Mouse (Mus musculus) lung, adult 2 months (tissue): Measurements from ENCODE around the gene Apoc4. TPM values are rescaled to one million over a fixed set of nuclear protein-coding genes. Genes with fewer than 3 reads are reported as not detected.

Experiments used
- DNase-seq: peaks from one replicate; pipeline ENCODE4 v3.0.0; 2022
- H3K4me1 ChIP-seq: fragments of 200-500 bp; 2 replicates; pipeline ENCODE4 v1.6.1; 2011; ENCODE audit warnings: low read length; ENCODE audit not compliant: control insufficient read depth, insufficient read depth
- H3K4me3 ChIP-seq: fragments of 200-500 bp; replicated peaks from 2 replicates; pipeline ENCODE3; 2011; ENCODE audit warnings: low read depth, mild to moderate bottlenecking, control low read depth, low read length; ENCODE audit errors: extremely low read depth
- CTCF ChIP-seq: fragments of 200-500 bp; IDR thresholded peaks from 2 replicates; pipeline ENCODE4 v1.5.1; 2011; ENCODE audit warnings: mild to moderate bottlenecking, low read length, control low read depth; ENCODE audit not compliant: insufficient read depth
- POLR2A ChIP-seq: fragments of 200-500 bp; IDR thresholded peaks from 2 replicates; pipeline ENCODE4 v1.6.1; 2011; ENCODE audit warnings: low read depth, mild to moderate bottlenecking, control low read depth, low read length, borderline replicate concordance; ENCODE audit errors: extremely low read depth
- WGBS: fragments of 180-500 bp; shearing (Covaris S2); methylation state at CpG from one replicate; pipeline ENCODE4 v1.1.7; 2018; 5-methylcytosine and 5-hydroxymethylcytosine counted together
- polyA plus RNA-seq: library from polyadenylated mRNA; depleted of rRNA; stranded (reverse); fragments of >200 nt; gene quantifications from 2 replicates; pipeline ENCODE4 v1.2.3, GENCODE M21; 2012

Apoc4 gene
- polyA plus RNA-seq, 1 experiment = 1.4 TPM

- DNase-seq = peak; percentile 86
- TF ChIP-seq POLR2A (no peak), CTCF (peak; percentile 88)
- Histone ChIP-seq H3K4me3 (no peak overlapping the region), H3K4me1 (peaks cover 7% of the 10 kb centered on the region)
- 4% methylated on average over 10 of the region's 10 CpGs for WGBS
Measured at GRCm38 (mm10) chr7:19668947-19669721, 12.1 kb downstream of the Apoc4 start.

GRCm38 (mm10) chr7:19667434-19667833 is 13.8 kb downstream of the Apoc4 start:
- DNase-seq = no peak
- Histone ChIP-seq H3K4me3 (no peak overlapping the region), H3K4me1 (peaks cover 14% of the 10 kb centered on the region)
- TF ChIP-seq POLR2A = no peak
- no peak for TF ChIP-seq CTCF
- WGBS = 64% methylated on average over 2 of the region's 2 CpGs

GRCm38 (mm10) chr7:19666750-19667149 is 14.5 kb downstream of the Apoc4 start:
- WGBS = 62% methylated on average over 3 of the region's 3 CpGs
- TF ChIP-seq POLR2A (no peak), CTCF (no peak)
- H3K4me1 ChIP-seq = peaks cover 14% of the 10 kb centered on the region
- H3K4me3 ChIP-seq = no peak overlapping the region
- no peak for DNase-seq

DNA sequence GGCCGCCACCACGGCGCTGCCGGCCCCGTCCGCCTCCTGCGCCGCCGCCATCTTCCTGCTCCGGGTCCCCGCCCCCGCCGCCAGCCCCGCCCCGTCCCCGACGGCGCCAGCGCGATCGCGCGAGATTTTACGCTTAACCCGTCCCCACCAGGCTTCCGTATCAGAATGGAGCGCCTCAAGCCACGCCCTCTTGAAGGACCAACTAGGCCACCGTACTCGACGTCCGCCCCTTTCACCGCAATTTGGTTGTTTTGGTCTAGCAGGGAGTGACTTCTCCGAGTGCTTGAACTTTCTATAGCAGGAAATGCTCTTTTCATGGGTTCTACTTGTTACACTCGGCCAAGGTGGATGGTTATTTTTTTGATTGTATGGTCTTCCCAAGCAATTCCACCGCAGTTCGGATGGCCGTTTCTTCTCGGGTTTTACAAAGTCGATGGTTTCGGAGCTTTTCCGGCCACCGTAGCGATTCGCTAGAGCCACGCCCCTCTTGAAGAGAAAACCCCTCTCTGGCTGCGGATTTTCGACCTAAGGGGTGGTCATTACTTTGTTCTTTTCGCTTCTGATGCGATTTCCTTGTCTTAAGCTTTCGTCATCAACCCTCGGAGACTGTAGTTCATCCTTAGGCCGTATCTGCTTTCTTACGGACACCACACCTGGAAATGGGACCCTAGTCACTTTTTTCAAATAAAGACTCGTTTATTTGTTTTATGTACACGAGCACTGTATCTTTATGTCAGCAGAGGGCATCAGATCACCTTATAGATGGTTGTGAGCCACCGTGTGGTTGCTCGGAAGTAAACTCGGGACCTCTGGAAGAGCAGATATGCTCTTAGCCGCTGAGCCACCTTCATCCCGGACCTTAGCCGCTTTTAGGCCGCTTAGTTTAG is 16.1 kb downstream of the Apoc4 start, which contains the start of gene Clptm1:
Gene Clptm1, minus strand, starts transcription at position 79 of the 887 bp plus-strand sequence.
- peak; percentile 97 for DNase-seq
- under 1% methylated on average over 62 of the region's 63 CpGs for WGBS

GRCm38 (mm10) chr7:19664455-19664954 is 16.8 kb downstream of the Apoc4 start:
- WGBS = under 1% methylated on average over 37 of the region's 37 CpGs
- Histone ChIP-seq H3K4me3 (peak overlapping the region; percentile 75), H3K4me1 (peaks cover 14% of the 10 kb centered on the region)
- no peak for DNase-seq
- no peak for TF ChIP-seq CTCF
- no peak for TF ChIP-seq POLR2A

More for the DNA sequence above, 16.1 kb downstream of the Apoc4 start, which contains the start of gene Clptm1:
- Histone ChIP-seq H3K4me1 (peaks cover 14% of the 10 kb centered on the region), H3K4me3 (peak within 1 kb of the TSS; percentile 78)
- no peak for TF ChIP-seq CTCF
- peak; percentile 72; the same call in 1 of the 2 replicates for TF ChIP-seq POLR2A

DNA sequence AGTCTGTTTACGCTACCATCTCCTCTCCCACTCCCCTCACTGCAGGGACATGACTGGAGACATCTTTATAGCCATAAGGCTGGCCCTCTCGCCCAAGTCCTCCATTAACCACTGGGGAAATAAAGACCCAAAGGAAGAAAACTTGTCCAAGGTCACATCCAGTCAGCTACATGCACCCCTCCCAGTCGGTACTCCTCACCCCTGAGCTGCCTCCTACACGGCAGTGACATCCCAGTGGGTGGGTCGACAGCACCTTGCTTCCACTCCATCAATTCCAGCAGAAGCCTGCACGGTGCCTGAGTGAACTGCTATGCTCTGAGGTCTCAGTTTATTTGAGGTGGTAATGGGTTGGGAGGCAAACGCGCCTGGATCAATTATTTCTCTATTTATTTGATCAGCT is 17.3 kb downstream of the Apoc4 start:
- 12% methylated on average over 8 of the region's 8 CpGs for WGBS
- H3K4me1 ChIP-seq = peaks cover 10% of the 10 kb centered on the region

GRCm38 (mm10) chr7:19652614-19653013 is 28.7 kb downstream of the Apoc4 start:
- no peak for DNase-seq
- no peak overlapping the region for H3K4me3 ChIP-seq
- no peak for TF ChIP-seq POLR2A
- TF ChIP-seq CTCF = no peak
- 88% methylated on average over 2 of the region's 2 CpGs for WGBS
- 0 out of 2 replicates have a peak, but pooled peaks cover 2% of the 10 kb centered on the region for H3K4me1 ChIP-seq

More for the DNA sequence above, 17.3 kb downstream of the Apoc4 start:
- no peak for TF ChIP-seq POLR2A
- no peak for TF ChIP-seq CTCF
- no peak for DNase-seq
- peak overlapping the region; percentile 75 for H3K4me3 ChIP-seq

GRCm38 (mm10) chr7:19651063-19651786 is 30.1 kb downstream of the Apoc4 start:
- no peak for DNase-seq
- TF ChIP-seq CTCF (no peak), POLR2A (no peak)
- 54% methylated on average over 6 of the region's 6 CpGs for WGBS

More at GRCm38 (mm10) chr7:19651063-19651786, 30.1 kb downstream of the Apoc4 start:
- Histone ChIP-seq H3K4me1 (0 out of 2 replicates have a peak, but pooled peaks cover 2% of the 10 kb centered on the region), H3K4me3 (no peak overlapping the region)
